Mouse (Mus musculus) hindbrain, embryonic 13.5 days (tissue): ENCODE results near the gene Trpv4. TPM values are rescaled to one million over a fixed set of nuclear protein-coding genes. Genes with fewer than 3 reads are reported as not detected.
A peak's percentile ranks its signal among the peaks of the same experiment; 100 is the strongest.

Experiments used
- ATAC-seq: fragments of 200-750 bp; cut with Nextera tagmentation; 2 replicates; pipeline ENCODE4 v1.8.0; 2017; ENCODE audit warnings: moderate TSS enrichment; ENCODE audit not compliant: low FRiP score
- H3K27ac ChIP-seq: fragments of 300-500 bp; sonication (generic); 2 replicates; pipeline ENCODE4 v1.5.1; 2015; ENCODE audit warnings: inconsistent platforms, mild to moderate bottlenecking, moderate library complexity
- H3K27me3 ChIP-seq: fragments of 300-500 bp; sonication (generic); 2 replicates; pipeline ENCODE4 v1.6.1; 2015; ENCODE audit warnings: mild to moderate bottlenecking, inconsistent platforms
- H3K36me3 ChIP-seq: fragments of 300-500 bp; sonication (generic); 2 replicates; pipeline ENCODE4 v1.6.1; 2015; ENCODE audit warnings: mild to moderate bottlenecking, inconsistent platforms
- H3K4me1 ChIP-seq: fragments of 300-500 bp; sonication (generic); replicated peaks from 2 replicates; pipeline ENCODE4 v1.6.1; 2015; ENCODE audit warnings: inconsistent platforms
- H3K4me2 ChIP-seq: fragments of 300-500 bp; sonication (generic); 2 replicates; pipeline ENCODE4 v1.6.1; 2015; ENCODE audit warnings: inconsistent platforms, mild to moderate bottlenecking, moderate library complexity
- H3K4me3 ChIP-seq: fragments of 300-500 bp; sonication (generic); 2 replicates; pipeline ENCODE4 v1.5.1; 2015; ENCODE audit warnings: mild to moderate bottlenecking, inconsistent platforms
- H3K9ac ChIP-seq: fragments of 300-500 bp; sonication (generic); 2 replicates; pipeline ENCODE4 v1.6.1; 2015; ENCODE audit warnings: mild to moderate bottlenecking, inconsistent platforms
- H3K9me3 ChIP-seq: fragments of 300-500 bp; sonication (generic); 2 replicates; pipeline ENCODE4 v1.6.1; 2016; ENCODE audit warnings: inconsistent platforms
- WGBS: fragments of 180-500 bp; shearing (Covaris S2); methylation state at CpG from one replicate; pipeline ENCODE4 v1.1.7; 2015; 5-methylcytosine and 5-hydroxymethylcytosine counted together
- polyA plus RNA-seq: library from polyadenylated mRNA; unstranded; fragments of >200 nt; fragmentation: Nextera tagmentation; extraction: Ambion mirVana; gene quantifications from 2 replicates; pipeline ENCODE4 v1.2.1, GENCODE M21; 2015

Gene Trpv4
- polyA plus RNA-seq, 1 experiment from 2014 or later = 0.65 TPM

- H3K27me3 ChIP-seq = no peaks in the 10 kb centered on the region
- peaks cover 25% of the 10 kb centered on the region for H3K4me1 ChIP-seq
- no peak overlapping the region for H3K4me2 ChIP-seq
- no peak for ATAC-seq
- H3K4me3 ChIP-seq = no peak overlapping the region
- no peak overlapping the region for H3K27ac ChIP-seq
- H3K9me3 ChIP-seq = no peaks in the 10 kb centered on the region
- no peaks in the 10 kb centered on the region for H3K36me3 ChIP-seq
- H3K9ac ChIP-seq = no peak overlapping the region
Observed at GRCm38 (mm10) chr5:114687901-114688300, 29.7 kb upstream of the Trpv4 start.

- H3K9ac ChIP-seq = no peak overlapping the region
- no peaks in the 10 kb centered on the region for H3K27me3 ChIP-seq
- H3K4me3 ChIP-seq = no peak overlapping the region
- ATAC-seq = no peak
- H3K36me3 ChIP-seq = no peaks in the 10 kb centered on the region
- H3K4me2 ChIP-seq = no peak overlapping the region
- H3K27ac ChIP-seq = no peak overlapping the region
- no peaks in the 10 kb centered on the region for H3K9me3 ChIP-seq
- 70% methylated on average over 7 of the region's 7 CpGs for WGBS
- peaks cover 29% of the 10 kb centered on the region for H3K4me1 ChIP-seq
Observed at GRCm38 (mm10) chr5:114686726-114687210, 28.5 kb upstream of the Trpv4 start.

- 96% methylated on average over 5 of the region's 5 CpGs for WGBS
- Histone ChIP-seq H3K9me3 (no peaks in the 10 kb centered on the region), H3K9ac (no peak overlapping the region), H3K36me3 (no peaks in the 10 kb centered on the region), H3K4me2 (no peak overlapping the region), H3K4me1 (peaks cover 26% of the 10 kb centered on the region), H3K4me3 (no peak overlapping the region), H3K27ac (no peak overlapping the region), H3K27me3 (no peaks in the 10 kb centered on the region)
- no peak for ATAC-seq
Observed at GRCm38 (mm10) chr5:114685986-114686385, 27.8 kb upstream of the Trpv4 start.

- H3K27me3 ChIP-seq = no peaks in the 10 kb centered on the region
- WGBS = 83% methylated on average over 8 of the region's 8 CpGs
- no peak overlapping the region for H3K9ac ChIP-seq
- no peak overlapping the region for H3K27ac ChIP-seq
- H3K36me3 ChIP-seq = peaks cover 15% of the 10 kb centered on the region
- H3K4me2 ChIP-seq = no peak overlapping the region
- peaks cover 24% of the 10 kb centered on the region for H3K4me1 ChIP-seq
- no peaks in the 10 kb centered on the region for H3K9me3 ChIP-seq
- no peak overlapping the region for H3K4me3 ChIP-seq
- ATAC-seq = no peak
Observed at GRCm38 (mm10) chr5:114681717-114682116, 23.5 kb upstream of the Trpv4 start.

GRCm38 (mm10) chr5:114680676-114681285 lies 22.6 kb upstream of the Trpv4 start:
- H3K4me2 ChIP-seq = no peak overlapping the region
- H3K27ac ChIP-seq = no peak overlapping the region; the same call in 1 of the 2 replicates
- no peak for ATAC-seq
- H3K4me1 ChIP-seq = peaks cover 24% of the 10 kb centered on the region
- 81% methylated on average over 19 of the region's 19 CpGs for WGBS
- H3K27me3 ChIP-seq = no peaks in the 10 kb centered on the region
- no peaks in the 10 kb centered on the region for H3K9me3 ChIP-seq
- H3K36me3 ChIP-seq = peaks cover 24% of the 10 kb centered on the region
- no peak overlapping the region for H3K4me3 ChIP-seq
- no peak overlapping the region for H3K9ac ChIP-seq

GRCm38 (mm10) chr5:114679841-114680591 lies 21.8 kb upstream of the Trpv4 start:
- H3K27me3 ChIP-seq = no peaks in the 10 kb centered on the region
- WGBS = 54% methylated on average over 17 of the region's 17 CpGs
- H3K9me3 ChIP-seq = no peaks in the 10 kb centered on the region
- H3K4me3 ChIP-seq = no peak overlapping the region
- peak overlapping the region; percentile 35; the same call in 1 of the 2 replicates for H3K27ac ChIP-seq
- H3K4me1 ChIP-seq = peaks cover 24% of the 10 kb centered on the region
- no peak for ATAC-seq
- H3K9ac ChIP-seq = peak overlapping the region; percentile 49; the same call in 1 of the 2 replicates
- H3K36me3 ChIP-seq = peaks cover 31% of the 10 kb centered on the region
- no peak overlapping the region for H3K4me2 ChIP-seq

- Histone ChIP-seq H3K9me3 (no peaks in the 10 kb centered on the region), H3K27me3 (no peaks in the 10 kb centered on the region), H3K9ac (no peak overlapping the region; the same call in 1 of the 2 replicates), H3K36me3 (peaks cover 47% of the 10 kb centered on the region), H3K27ac (no peak overlapping the region), H3K4me2 (no peak overlapping the region), H3K4me1 (peaks cover 5% of the 10 kb centered on the region), H3K4me3 (no peak overlapping the region)
- 90% methylated on average over 8 of the region's 8 CpGs for WGBS
- no peak for ATAC-seq
Observed at GRCm38 (mm10) chr5:114674594-114674993, 16.4 kb upstream of the Trpv4 start.

GRCm38 (mm10) chr5:114673114-114673513 lies 14.9 kb upstream of the Trpv4 start:
- Histone ChIP-seq H3K9me3 (no peaks in the 10 kb centered on the region), H3K4me2 (no peak overlapping the region), H3K4me1 (no peaks in the 10 kb centered on the region), H3K9ac (no peak overlapping the region), H3K4me3 (no peak overlapping the region), H3K27me3 (no peaks in the 10 kb centered on the region), H3K36me3 (peaks cover 46% of the 10 kb centered on the region), H3K27ac (no peak overlapping the region)
- no peak for ATAC-seq
- 93% methylated on average over 13 of the region's 13 CpGs for WGBS

GRCm38 (mm10) chr5:114669014-114669413 lies 10.8 kb upstream of the Trpv4 start:
- WGBS = 90% methylated on average over 5 of the region's 5 CpGs
- ATAC-seq = no peak

GRCm38 (mm10) chr5:114667228-114667856 lies 9.1 kb upstream of the Trpv4 start:
- Histone ChIP-seq H3K27me3 (no peaks in the 10 kb centered on the region), H3K9me3 (no peaks in the 10 kb centered on the region), H3K4me2 (peak overlapping the region; percentile 50), H3K27ac (peak overlapping the region; percentile 40; the same call in 1 of the 2 replicates), H3K36me3 (no peaks in the 10 kb centered on the region), H3K4me1 (peaks cover 12% of the 10 kb centered on the region), H3K4me3 (peak overlapping the region; percentile 34), H3K9ac (no peak overlapping the region)
- ATAC-seq = peak; percentile 83
- 4% methylated on average over 36 of the region's 36 CpGs for WGBS

More at GRCm38 (mm10) chr5:114669014-114669413, 10.8 kb upstream of the Trpv4 start:
- no peak overlapping the region for H3K27ac ChIP-seq
- H3K9me3 ChIP-seq = no peaks in the 10 kb centered on the region
- H3K4me3 ChIP-seq = no peak overlapping the region
- no peak overlapping the region for H3K4me2 ChIP-seq
- H3K9ac ChIP-seq = no peak overlapping the region
- H3K4me1 ChIP-seq = peaks cover 12% of the 10 kb centered on the region
- H3K36me3 ChIP-seq = peaks cover 6% of the 10 kb centered on the region
- no peaks in the 10 kb centered on the region for H3K27me3 ChIP-seq

GRCm38 (mm10) chr5:114666659-114667058 lies 8.4 kb upstream of the Trpv4 start:
- Histone ChIP-seq H3K9ac (no peak overlapping the region), H3K27ac (no peak overlapping the region), H3K4me2 (no peak overlapping the region), H3K4me1 (peaks cover 12% of the 10 kb centered on the region), H3K27me3 (no peaks in the 10 kb centered on the region), H3K36me3 (no peaks in the 10 kb centered on the region), H3K4me3 (no peak overlapping the region), H3K9me3 (no peaks in the 10 kb centered on the region)
- no peak for ATAC-seq
- 68% methylated on average over 1 of the region's 1 CpGs for WGBS

- Histone ChIP-seq H3K27me3 (peaks cover 12% of the 10 kb centered on the region), H3K4me2 (no peak overlapping the region), H3K9ac (no peak overlapping the region), H3K4me3 (no peak overlapping the region), H3K36me3 (no peaks in the 10 kb centered on the region), H3K9me3 (no peaks in the 10 kb centered on the region), H3K4me1 (peaks cover 12% of the 10 kb centered on the region), H3K27ac (0 out of 2 replicates have a peak overlapping the region, but pooled peaks have one; percentile 18)
- ATAC-seq = no peak
- whole genome bisulfite sequencing = 85% methylated on average over 7 of the region's 7 CpGs
Observed at GRCm38 (mm10) chr5:114664750-114665149, 6.5 kb upstream of the Trpv4 start.
